Mouse (Mus musculus): ENCODE results near the gene Ccdc62. TPM values are rescaled to one million over a fixed set of nuclear protein-coding genes. Genes with fewer than 3 reads are reported as not detected.

Ccdc62 gene
- polyA plus RNA-seq, 1 experiment, result 4.7 TPM

- Histone ChIP-seq H3K4me3 (no peak overlapping the region), H3K36me3 (ENCODE audit: control insufficient read depth, insufficient read depth) (no peaks in the 10 kb centered on the region), H3K4me2 (ENCODE audit: low read depth) (no peak overlapping the region), H3ac (ENCODE audit: control insufficient read depth, insufficient read length) (no peak overlapping the region), H3K27me3 (ENCODE audit: control insufficient read depth, insufficient read depth, insufficient read length) (no peaks in the 10 kb centered on the region), H3K79me2 (ENCODE audit: control insufficient read depth, insufficient read depth) (no peaks in the 10 kb centered on the region)
- TF ChIP-seq USF1 (IDR thresholded peaks at IDR 0.05; ENCODE audit: low read depth) (no peak), TCF12 (IDR thresholded peaks at IDR 0.05; ENCODE audit: insufficient read depth, poor library complexity, severe bottlenecking) (no peak), E2F4 (IDR thresholded peaks at IDR 0.05; ENCODE audit: insufficient read depth) (no peak), MYOD1 (IDR thresholded peaks at IDR 0.05; ENCODE audit: control insufficient read depth in 1 of 3, insufficient read length in 2 of 3, low read depth in 2 of 3) (no peak), POLR2A (IDR thresholded peaks at IDR 0.05; ENCODE audit: insufficient read length, low read depth) (no peak), MAX (IDR thresholded peaks at IDR 0.05; ENCODE audit: low read depth) (no peak), CEBPB (IDR thresholded peaks at IDR 0.05; ENCODE audit: insufficient read depth, poor library complexity, severe bottlenecking) (no peak), MYOG (IDR thresholded peaks at IDR 0.05; ENCODE audit: control insufficient read depth in 1 of 3, insufficient read depth in 1 of 3, insufficient read length in 2 of 3, low read depth in 2 of 3) (no peak), REST (IDR thresholded peaks at IDR 0.05; ENCODE audit: insufficient read depth, insufficient read length) (no peak)
Measured at GRCm38 (mm10) chr5:123933556-123933955, 3.1 kb downstream of the Ccdc62 start.

DNA sequence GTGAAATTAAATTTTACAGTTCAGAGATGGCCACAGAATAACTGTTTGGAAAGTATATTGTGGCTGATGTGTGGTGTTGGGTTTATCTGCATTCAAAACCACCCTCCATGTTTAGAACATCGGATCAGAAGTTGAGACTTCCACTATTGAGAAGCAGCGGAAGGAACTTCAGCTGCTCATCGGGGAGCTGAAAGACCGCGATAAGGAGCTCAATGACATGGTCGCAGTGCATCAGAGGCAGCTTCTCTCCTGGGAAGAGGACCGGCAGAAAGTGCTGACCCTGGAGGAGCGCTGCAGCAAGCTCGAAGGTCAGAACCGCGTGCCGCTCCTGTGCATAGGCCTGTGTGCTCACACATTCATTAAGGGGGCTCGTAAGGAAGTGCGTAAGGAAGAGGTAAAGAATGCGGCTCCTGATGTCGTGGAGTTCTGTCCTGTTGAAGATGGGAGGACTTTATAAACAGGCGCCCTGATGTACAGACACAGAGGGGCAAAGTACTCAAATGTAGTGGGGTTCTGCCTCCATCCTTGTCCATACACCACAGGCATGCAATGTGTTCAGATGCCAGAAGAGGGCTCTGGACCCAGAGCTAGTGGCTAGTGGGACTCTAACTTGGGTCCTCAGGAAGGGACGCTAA, 3.6 kb downstream of the Ccdc62 start:
- Histone ChIP-seq H3K36me3 (ENCODE audit: control insufficient read depth, insufficient read depth) (no peaks in the 10 kb centered on the region), H3K79me2 (ENCODE audit: control insufficient read depth, insufficient read depth) (no peaks in the 10 kb centered on the region), H3K4me3 (no peak overlapping the region), H3K4me2 (ENCODE audit: low read depth) (no peak overlapping the region), H3K27me3 (ENCODE audit: control insufficient read depth, insufficient read depth, insufficient read length) (no peaks in the 10 kb centered on the region), H3ac (ENCODE audit: control insufficient read depth, insufficient read length) (no peak overlapping the region)
- TF ChIP-seq USF1 (IDR thresholded peaks at IDR 0.05; ENCODE audit: low read depth) (no peak), SRF (IDR thresholded peaks at IDR 0.05; ENCODE audit: control insufficient read depth, insufficient read length, low read depth) (no peak), MAX (IDR thresholded peaks at IDR 0.05; ENCODE audit: low read depth) (no peak), MYOG (IDR thresholded peaks at IDR 0.05; ENCODE audit: control insufficient read depth in 1 of 3, insufficient read depth in 1 of 3, insufficient read length in 2 of 3, low read depth in 2 of 3) (no peak), CEBPB (IDR thresholded peaks at IDR 0.05; ENCODE audit: insufficient read depth, poor library complexity, severe bottlenecking) (no peak), POLR2A (IDR thresholded peaks at IDR 0.05; ENCODE audit: insufficient read length, low read depth) (no peak), REST (IDR thresholded peaks at IDR 0.05; ENCODE audit: insufficient read depth, insufficient read length) (no peak), POLR2AphosphoS2 (IDR thresholded peaks at IDR 0.05; ENCODE audit: insufficient read length, low read depth) (no peak)

- no peak overlapping the region for H3K4me2 ChIP-seq (ENCODE audit: low read depth)
- H3K27me3 ChIP-seq (ENCODE audit: control insufficient read depth, insufficient read depth, insufficient read length), result no peaks in the 10 kb centered on the region
- H3ac ChIP-seq (ENCODE audit: control insufficient read depth, insufficient read length), result no peak overlapping the region
- no peak overlapping the region for H3K4me3 ChIP-seq
- no peaks in the 10 kb centered on the region for H3K36me3 ChIP-seq (ENCODE audit: control insufficient read depth, insufficient read depth)
- no peak for TF ChIP-seq MYOG (IDR thresholded peaks at IDR 0.05; ENCODE audit: control insufficient read depth in 1 of 3, insufficient read depth in 1 of 3, insufficient read length in 2 of 3, low read depth in 2 of 3)
- TF ChIP-seq USF1 (IDR thresholded peaks at IDR 0.05; ENCODE audit: low read depth), result no peak
- TF ChIP-seq E2F4 (IDR thresholded peaks at IDR 0.05; ENCODE audit: insufficient read depth), result no peak
- no peak for TF ChIP-seq TCF12 (IDR thresholded peaks at IDR 0.05; ENCODE audit: insufficient read depth, poor library complexity, severe bottlenecking)
- no peak for TF ChIP-seq CEBPB (IDR thresholded peaks at IDR 0.05; ENCODE audit: insufficient read depth, poor library complexity, severe bottlenecking)
- TF ChIP-seq SRF (IDR thresholded peaks at IDR 0.05; ENCODE audit: control insufficient read depth, insufficient read length, low read depth), result no peak
- TF ChIP-seq POLR2AphosphoS2 (IDR thresholded peaks at IDR 0.05; ENCODE audit: insufficient read length, low read depth), result no peak
- no peak for TF ChIP-seq POLR2A (IDR thresholded peaks at IDR 0.05; ENCODE audit: insufficient read length, low read depth)
- TF ChIP-seq MAX (IDR thresholded peaks at IDR 0.05; ENCODE audit: low read depth), result no peak
- no peak for TF ChIP-seq MYOD1 (IDR thresholded peaks at IDR 0.05; ENCODE audit: control insufficient read depth in 1 of 3, insufficient read length in 2 of 3, low read depth in 2 of 3)
- TF ChIP-seq REST (IDR thresholded peaks at IDR 0.05; ENCODE audit: insufficient read depth, insufficient read length), result no peak
- TF ChIP-seq TCF3 (IDR thresholded peaks at IDR 0.05; ENCODE audit: insufficient read length, low read depth), result no peak
- H3K79me2 ChIP-seq (ENCODE audit: control insufficient read depth, insufficient read depth), result no peaks in the 10 kb centered on the region
Measured at GRCm38 (mm10) chr5:123935931-123936330, 5.5 kb downstream of the Ccdc62 start.

DNA sequence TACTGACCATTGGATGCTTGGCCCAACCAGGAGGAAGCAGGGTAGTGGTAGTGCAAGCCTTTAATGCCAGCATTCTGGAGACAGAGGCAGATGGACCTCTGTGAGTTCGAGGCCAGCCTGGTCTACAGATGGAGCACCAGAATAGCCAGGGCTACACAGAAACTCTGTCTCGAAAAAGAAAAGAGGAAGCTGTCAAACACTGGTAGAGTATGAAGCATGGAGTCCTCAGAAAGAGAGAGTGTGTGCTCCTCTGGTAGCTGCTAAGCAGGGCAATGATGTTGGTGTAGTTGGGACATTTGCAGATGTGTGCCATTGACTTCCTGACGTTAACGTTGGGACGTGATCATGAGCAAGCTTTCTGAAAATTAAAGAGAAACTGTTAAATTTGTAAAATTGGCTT, 8.0 kb downstream of the Ccdc62 start:
- Histone ChIP-seq H3K36me3 (ENCODE audit: control insufficient read depth, insufficient read depth) (no peaks in the 10 kb centered on the region), H3K4me2 (ENCODE audit: low read depth) (no peak overlapping the region), H3K4me3 (no peak overlapping the region), H3K79me2 (ENCODE audit: control insufficient read depth, insufficient read depth) (no peaks in the 10 kb centered on the region), H3K27me3 (ENCODE audit: control insufficient read depth, insufficient read depth, insufficient read length) (no peaks in the 10 kb centered on the region), H3ac (ENCODE audit: control insufficient read depth, insufficient read length) (no peak overlapping the region)
- no peak for TF ChIP-seq MYOD1 (IDR thresholded peaks at IDR 0.05; ENCODE audit: control insufficient read depth in 1 of 3, insufficient read length in 2 of 3, low read depth in 2 of 3)
- TF ChIP-seq TCF3 (IDR thresholded peaks at IDR 0.05; ENCODE audit: insufficient read length, low read depth), result no peak
- no peak for TF ChIP-seq MAX (IDR thresholded peaks at IDR 0.05; ENCODE audit: low read depth)
- no peak for TF ChIP-seq CEBPB (IDR thresholded peaks at IDR 0.05; ENCODE audit: insufficient read depth, poor library complexity, severe bottlenecking)
- TF ChIP-seq POLR2A (IDR thresholded peaks at IDR 0.05; ENCODE audit: insufficient read length, low read depth), result no peak
- no peak for TF ChIP-seq REST (IDR thresholded peaks at IDR 0.05; ENCODE audit: insufficient read depth, insufficient read length)

GRCm38 (mm10) chr5:123946546-123946945, 16.1 kb downstream of the Ccdc62 start:
- TF ChIP-seq USF1 (IDR thresholded peaks at IDR 0.05; ENCODE audit: low read depth) (no peak), MYOG (IDR thresholded peaks at IDR 0.05; ENCODE audit: control insufficient read depth in 1 of 3, insufficient read depth in 1 of 3, insufficient read length in 2 of 3, low read depth in 2 of 3) (no peak), POLR2A (IDR thresholded peaks at IDR 0.05; ENCODE audit: insufficient read length, low read depth) (no peak), SRF (IDR thresholded peaks at IDR 0.05; ENCODE audit: control insufficient read depth, insufficient read length, low read depth) (no peak), MYOD1 (IDR thresholded peaks at IDR 0.05; ENCODE audit: control insufficient read depth in 1 of 3, insufficient read length in 2 of 3, low read depth in 2 of 3) (peak in 2 of 3 experiments; percentile 48 to 52), CEBPB (IDR thresholded peaks at IDR 0.05; ENCODE audit: insufficient read depth, poor library complexity, severe bottlenecking) (no peak), E2F4 (IDR thresholded peaks at IDR 0.05; ENCODE audit: insufficient read depth) (no peak), POLR2AphosphoS2 (IDR thresholded peaks at IDR 0.05; ENCODE audit: insufficient read length, low read depth) (no peak)
- Histone ChIP-seq H3K79me2 (ENCODE audit: control insufficient read depth, insufficient read depth) (no peaks in the 10 kb centered on the region), H3K4me2 (ENCODE audit: low read depth) (no peak overlapping the region), H3K36me3 (ENCODE audit: control insufficient read depth, insufficient read depth) (no peaks in the 10 kb centered on the region), H3K27me3 (ENCODE audit: control insufficient read depth, insufficient read depth, insufficient read length) (no peaks in the 10 kb centered on the region), H3K4me3 (no peak overlapping the region), H3ac (ENCODE audit: control insufficient read depth, insufficient read length) (no peak overlapping the region)

Measured in myocyte (in vitro differentiated cells).